Mouse (Mus musculus) liver, embryonic 14.5 days (tissue): ENCODE data around the gene Exoc3l.

Experiments used
- CTCF ChIP-seq: IDR thresholded peaks from 2 replicates; pipeline ENCODE4 v1.5.1; 2016; ENCODE audit warnings: antibody characterized with exemption, low read depth, control low read depth
- EP300 ChIP-seq: IDR thresholded peaks from 2 replicates; pipeline ENCODE4 v1.6.1; 2016; ENCODE audit warnings: antibody characterized with exemption, low read depth

DNA sequence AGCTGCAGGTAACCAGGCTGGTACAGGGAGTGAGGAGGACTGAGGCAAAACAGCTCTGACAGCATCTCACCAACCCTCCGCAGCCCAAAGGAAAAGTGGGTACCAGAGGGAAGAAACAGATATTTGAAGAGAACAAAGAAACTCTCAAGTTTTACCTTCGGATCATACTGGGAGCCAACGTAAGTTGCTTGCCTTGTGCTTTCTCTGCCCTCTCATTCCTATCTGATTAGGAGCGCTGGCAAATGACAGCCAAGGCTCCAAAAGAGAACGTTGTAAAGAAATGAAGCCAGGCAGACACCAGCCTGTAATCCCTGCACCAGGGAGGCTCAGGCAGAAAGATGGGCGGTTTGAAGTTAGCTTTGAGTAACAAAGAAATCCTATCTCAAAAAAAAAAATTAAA is 31.1 kb upstream of the Exoc3l start:
- TF ChIP-seq EP300, result no peak
- no peak for TF ChIP-seq CTCF
